Mouse (Mus musculus) monocyte, adult 5-6 weeks (primary cell): ENCODE results near the gene Eif3a. TPM values are rescaled to one million over a fixed set of nuclear protein-coding genes. Genes with fewer than 3 reads are reported as not detected.

Source experiments
- ATAC-seq: fragments of 153-309, 156-312 bp; replicated peaks from 2 replicates; pipeline ENCODE4 v1.8.0; 2017; ENCODE audit warnings: mild to moderate bottlenecking; ENCODE audit not compliant: low TSS enrichment, insufficient number of reproducible peaks, severe bottlenecking, poor library complexity, low FRiP score
- total RNA-seq: library from RNA; stranded (forward); fragments of 200-1000, 200-491, 200-594 nt; gene quantifications from 3 replicates; pipeline ENCODE4 v1.2.3, GENCODE M21; 2017

Eif3a gene
- 331 to 382 TPM (median 343 TPM) in 3 replicates for total RNA-seq

- ATAC-seq = peak; percentile 77
Measured at GRCm38 (mm10) chr19:60790551-60791161, at the start of gene Eif3a. Eif3a (minus strand) TSS chr19:60790658.

GRCm38 (mm10) chr19:60837747-60838146 is 47.3 kb upstream of the Eif3a start:
- peak; percentile 85 for ATAC-seq

DNA sequence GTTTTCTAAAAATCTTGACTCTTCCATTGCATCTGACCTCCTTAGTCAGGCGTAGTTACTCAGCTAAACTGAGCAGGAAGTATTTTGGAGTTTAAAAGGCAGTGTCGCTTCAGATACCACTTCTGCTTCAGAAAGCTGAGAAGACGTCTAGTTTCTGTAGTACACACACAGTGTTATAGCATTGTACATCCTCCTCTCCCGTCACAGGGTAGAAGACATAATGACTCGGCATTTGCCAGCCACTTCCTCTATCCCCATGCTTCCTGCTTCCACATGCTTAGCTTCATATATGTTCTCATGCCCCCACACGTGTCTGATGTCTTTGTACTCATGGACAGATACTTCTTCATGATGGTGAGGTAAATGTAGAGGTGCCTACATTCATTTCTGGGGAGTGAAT is 28.2 kb upstream of the Eif3a start:
- ATAC-seq = peak; percentile 98

GRCm38 (mm10) chr19:60813133-60813532 is 22.7 kb upstream of the Eif3a start:
- ATAC-seq = no peak

- ATAC-seq = no peak
Measured at GRCm38 (mm10) chr19:60812036-60812389, 21.6 kb upstream of the Eif3a start.

- peak; percentile 100 for ATAC-seq
Measured at GRCm38 (mm10) chr19:60811098-60812035, 20.9 kb upstream of the Eif3a start, which contains the start of gene Fam45a. Fam45a (plus strand) TSS chr19:60811585.

DNA sequence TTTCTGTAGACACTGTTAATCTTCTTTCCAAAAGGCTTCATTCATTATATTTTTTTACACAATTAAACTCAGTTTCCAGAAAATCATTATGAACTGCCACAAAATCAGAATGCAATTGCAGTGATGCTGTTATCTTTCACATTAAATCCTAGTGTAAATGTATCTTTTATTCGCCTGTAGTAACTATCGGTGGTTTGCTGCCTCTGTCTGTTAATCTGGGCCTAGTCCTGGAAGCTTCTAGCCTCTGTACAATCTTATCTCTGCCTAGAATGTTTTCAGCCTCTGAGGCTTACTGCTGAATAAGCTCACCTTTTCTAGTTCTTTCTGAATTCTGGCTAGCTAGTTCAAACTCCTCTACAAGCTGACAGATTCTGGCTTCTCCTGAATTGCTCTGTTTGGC is 19.5 kb upstream of the Eif3a start:
- ATAC-seq = no peak

GRCm38 (mm10) chr19:60804903-60805302 is 14.4 kb upstream of the Eif3a start:
- ATAC-seq = no peak; the same call in 1 of the 2 replicates

- ATAC-seq = peak; percentile 67
Measured at GRCm38 (mm10) chr19:60799867-60800569, 9.6 kb upstream of the Eif3a start.

- no peak for ATAC-seq
Measured at GRCm38 (mm10) chr19:60797415-60797814, 7.0 kb upstream of the Eif3a start.

- peak; percentile 49; the same call in 1 of the 2 replicates for ATAC-seq
Measured at GRCm38 (mm10) chr19:60795244-60795643, 4.8 kb upstream of the Eif3a start.

DNA sequence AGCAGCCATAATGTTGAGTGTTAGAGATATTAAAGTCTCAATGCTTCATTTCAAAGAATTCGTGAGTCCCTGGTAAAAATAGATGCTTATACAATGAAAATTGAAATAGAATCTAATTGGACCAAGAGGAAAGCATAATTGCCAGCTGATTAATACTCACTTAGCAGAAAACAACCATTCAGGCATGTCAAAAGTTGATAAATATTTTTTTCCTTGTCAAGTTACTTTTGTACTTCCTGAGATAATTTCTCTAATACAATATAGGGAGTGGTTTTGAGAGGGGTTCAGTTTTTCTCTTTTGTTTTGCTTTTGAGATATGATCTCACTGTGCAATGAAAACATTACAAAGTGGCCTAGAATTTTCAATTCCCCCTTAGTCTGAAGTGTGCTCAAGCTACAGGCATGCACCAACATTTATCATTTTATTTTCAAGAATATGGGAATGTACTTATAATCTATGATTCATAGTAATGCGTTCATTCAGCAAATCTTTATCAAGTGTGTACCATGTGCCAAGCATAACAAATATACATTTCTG is 2.8 kb upstream of the Eif3a start:
- no peak for ATAC-seq

GRCm38 (mm10) chr19:60791164-60791563 is 706 bp upstream of the Eif3a start:
- no peak for ATAC-seq

DNA sequence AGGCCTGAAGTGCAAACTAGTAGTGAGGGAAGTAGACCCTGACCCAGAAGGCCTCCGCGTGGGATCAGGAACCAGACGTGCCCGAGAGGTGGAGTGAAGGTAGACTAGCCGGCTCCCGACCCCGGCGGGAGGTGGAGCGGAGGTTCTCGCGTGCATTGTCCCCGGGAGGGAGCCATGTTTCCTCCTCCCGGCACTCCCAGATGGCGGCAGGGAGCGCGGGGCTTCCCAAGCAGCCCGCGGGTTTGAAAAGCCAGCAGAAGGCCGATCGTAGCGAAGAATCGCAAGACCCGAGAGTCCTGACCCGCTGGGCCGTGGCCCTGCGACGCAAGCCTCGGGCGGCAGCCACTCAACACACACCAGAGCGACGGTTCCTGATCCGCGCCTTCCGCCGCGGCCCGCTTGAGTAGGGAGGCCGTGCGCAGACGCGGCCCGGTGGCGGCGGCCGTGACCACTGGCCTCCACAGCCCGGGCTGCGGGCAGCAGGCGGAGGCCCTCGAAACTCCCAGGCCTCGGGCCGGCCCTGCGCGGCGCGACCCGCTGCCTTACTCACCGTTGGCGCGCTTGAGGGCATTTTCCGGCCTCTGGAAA is 445 bp downstream of the Eif3a start:
- ATAC-seq = peak; percentile 22; the same call in 1 of the 2 replicates

DNA sequence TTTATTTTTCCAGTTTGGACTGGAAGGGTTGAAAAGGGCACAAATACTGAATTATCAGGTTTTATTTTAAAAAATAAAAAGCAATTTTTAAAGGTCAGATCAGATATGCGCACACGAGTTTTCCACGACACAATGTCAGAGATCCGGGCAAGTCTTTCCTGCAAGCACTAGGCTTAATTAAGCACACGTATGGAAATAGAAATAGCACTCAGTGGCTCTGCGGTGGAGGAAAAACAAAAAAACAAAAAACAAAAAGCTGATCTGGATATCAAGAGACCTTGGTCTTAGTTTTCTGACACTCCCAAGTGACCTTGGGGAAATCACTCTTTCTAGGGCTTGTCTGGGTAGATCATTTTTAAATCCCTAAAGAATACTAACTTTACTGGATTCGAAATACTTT is 1.0 kb downstream of the Eif3a start:
- no peak for ATAC-seq

- no peak for ATAC-seq
Measured at GRCm38 (mm10) chr19:60788214-60788960, 2.1 kb downstream of the Eif3a start.

DNA sequence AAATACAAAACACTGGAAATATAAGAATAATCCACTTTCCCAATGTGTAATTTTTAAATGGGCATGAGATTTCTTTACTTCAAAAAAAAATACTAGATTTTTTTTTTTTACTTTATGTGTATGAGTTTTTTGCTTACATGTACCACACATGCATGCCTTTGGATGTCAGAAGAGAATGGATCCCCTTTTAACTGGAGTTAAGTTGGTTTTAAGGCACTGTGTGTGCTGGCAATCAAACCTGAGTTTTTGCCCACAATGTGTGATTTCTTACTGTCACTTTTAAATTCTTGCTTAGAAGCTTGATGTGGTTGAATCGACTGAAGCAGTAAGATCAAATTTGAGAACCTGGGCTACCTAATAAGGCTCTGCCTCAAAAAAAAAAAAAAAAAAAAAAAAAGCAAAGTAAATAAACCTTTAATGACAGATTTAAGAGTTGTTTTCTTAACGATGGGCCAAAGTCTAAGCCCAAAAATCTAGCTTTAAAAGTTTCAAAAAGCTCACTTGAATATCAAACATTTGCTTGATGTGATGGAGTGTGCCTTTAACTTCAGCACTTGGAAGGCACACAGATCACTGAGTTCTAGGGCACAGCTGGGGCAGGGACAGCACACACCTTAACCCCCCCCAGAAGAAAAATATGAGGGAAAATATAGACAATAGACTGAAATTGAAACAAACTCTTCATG is 2.9 kb downstream of the Eif3a start:
- no peak for ATAC-seq

GRCm38 (mm10) chr19:60784712-60785111 is 5.7 kb downstream of the Eif3a start:
- ATAC-seq = no peak
